Mouse (Mus musculus) R1 (cell line): ENCODE results near the gene Idi1.
"Not testable (repeated sequence)": the region's sequence is repeated elsewhere in the genome, so short reads cannot be mapped to it uniquely, and the experiment has no call there.

Experiments
- DNase-seq: peaks from one replicate; pipeline ENCODE4 v3.0.0-alpha.2; 2018; ENCODE audit warnings: low read depth, low spot score

The Idi1 gene

DNA sequence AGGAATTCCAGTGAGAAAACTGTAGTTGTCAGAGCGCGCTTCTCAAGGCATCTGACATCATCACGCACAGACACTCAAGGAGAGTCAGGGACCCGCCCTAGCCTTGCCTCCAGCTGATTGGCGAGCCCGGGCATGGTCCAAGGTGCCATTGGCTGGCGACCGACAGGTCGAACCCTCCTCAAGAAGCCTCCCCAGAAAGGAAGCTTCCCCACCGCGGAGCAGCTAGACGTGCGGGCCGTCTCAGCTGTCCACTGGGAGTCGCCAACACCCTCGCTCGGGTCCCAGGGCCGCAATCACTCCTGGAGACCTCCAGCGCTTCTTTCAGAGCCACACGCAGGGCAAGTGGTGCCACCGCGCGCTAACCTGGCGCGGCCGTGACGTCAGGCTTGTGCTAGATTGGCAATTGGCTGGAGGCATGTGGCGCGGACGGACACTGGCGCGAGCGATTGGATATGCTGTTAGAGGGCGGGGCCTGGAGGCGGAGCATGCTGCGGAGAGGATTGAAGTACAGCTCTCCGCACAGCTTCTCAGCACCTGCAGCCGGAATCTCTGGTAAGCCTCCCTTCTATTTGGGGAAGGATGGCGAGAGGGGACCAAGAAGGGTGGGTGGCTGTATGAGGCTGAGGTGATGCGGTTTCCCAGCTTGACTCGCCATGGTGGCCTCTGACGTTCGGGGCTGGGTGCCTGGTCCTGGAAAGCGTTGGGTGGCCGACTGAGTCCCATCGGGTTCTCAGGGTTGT, at the start of gene Idi1:
Gene Idi1, plus strand, starts transcription at position 57 of the 740 bp plus-strand sequence.
- DNase-seq = peak; percentile 99

- no peak for DNase-seq
These were observed 46.9 kb upstream of the Idi1 start for GRCm38 (mm10) chr13:8838394-8838793.

- DNase-seq = no peak
These were observed 46.2 kb upstream of the Idi1 start for GRCm38 (mm10) chr13:8839111-8839510.

DNA sequence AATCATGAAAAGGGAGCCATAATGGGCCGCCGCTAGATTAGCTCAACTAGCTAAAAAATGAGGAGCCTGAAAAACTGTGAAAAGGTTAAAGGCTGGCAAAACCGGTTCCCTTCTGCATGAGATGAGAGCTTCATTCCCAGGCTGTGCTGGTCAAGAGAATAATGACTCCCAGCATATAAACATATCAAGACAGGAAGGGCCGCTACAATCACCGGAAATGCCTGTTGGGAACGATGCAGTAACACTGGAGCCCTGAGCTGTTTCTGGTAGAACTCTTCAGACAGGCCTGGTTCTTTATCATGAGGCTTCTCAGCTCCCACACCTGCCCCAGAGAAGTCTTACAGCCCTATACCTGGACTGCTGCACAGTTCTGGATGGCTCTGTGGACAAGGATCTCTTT, 45.4 kb upstream of the Idi1 start:
- no peak for DNase-seq

- no peak for DNase-seq
These were observed 44.4 kb upstream of the Idi1 start for GRCm38 (mm10) chr13:8840941-8841340.

GRCm38 (mm10) chr13:8841846-8842245, 43.5 kb upstream of the Idi1 start:
- DNase-seq = peak; percentile 60

- DNase-seq = no peak
These were observed 43.0 kb upstream of the Idi1 start for GRCm38 (mm10) chr13:8842273-8842672.

DNA sequence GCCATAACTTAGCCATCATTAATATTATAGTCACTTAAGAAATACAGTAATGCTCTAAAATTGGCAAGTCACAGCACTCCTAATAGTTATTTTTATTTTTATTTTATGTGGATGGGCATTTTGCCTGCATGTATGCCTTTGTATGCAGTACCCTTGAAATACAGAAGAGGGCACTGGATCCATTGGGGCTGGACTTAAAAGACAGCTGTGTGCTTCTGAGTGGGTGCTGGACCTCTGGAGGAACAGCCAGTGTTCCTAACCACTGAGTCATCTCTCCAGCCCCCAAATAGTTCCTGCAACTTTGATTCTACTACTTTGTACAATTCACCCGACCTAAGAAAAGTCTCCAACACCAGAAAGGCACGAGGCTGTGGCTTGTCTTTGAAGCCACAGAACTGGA, 37.6 kb upstream of the Idi1 start:
- peak; percentile 58 for DNase-seq

DNA sequence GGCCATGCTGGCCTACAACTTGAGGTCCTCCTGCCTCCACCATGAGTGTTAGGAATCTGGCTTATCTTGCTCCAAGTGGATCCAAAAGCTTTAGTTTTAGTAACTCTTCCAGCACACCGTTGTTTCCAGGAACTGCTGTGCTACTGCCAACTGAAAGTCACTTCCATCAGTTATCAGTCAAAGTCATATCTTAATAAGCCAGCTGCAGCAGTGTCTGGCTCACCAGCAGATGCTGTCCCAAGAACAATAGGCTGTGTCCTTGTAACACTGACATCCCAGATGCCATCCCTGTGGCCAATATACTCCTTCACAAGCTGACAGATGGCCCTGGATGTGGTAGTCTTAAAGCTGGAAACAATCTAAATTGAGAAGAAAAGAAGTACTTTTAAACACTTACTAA, 36.0 kb upstream of the Idi1 start:
- DNase-seq = no peak

GRCm38 (mm10) chr13:8853424-8853823, 31.9 kb upstream of the Idi1 start:
- no peak for DNase-seq

DNA sequence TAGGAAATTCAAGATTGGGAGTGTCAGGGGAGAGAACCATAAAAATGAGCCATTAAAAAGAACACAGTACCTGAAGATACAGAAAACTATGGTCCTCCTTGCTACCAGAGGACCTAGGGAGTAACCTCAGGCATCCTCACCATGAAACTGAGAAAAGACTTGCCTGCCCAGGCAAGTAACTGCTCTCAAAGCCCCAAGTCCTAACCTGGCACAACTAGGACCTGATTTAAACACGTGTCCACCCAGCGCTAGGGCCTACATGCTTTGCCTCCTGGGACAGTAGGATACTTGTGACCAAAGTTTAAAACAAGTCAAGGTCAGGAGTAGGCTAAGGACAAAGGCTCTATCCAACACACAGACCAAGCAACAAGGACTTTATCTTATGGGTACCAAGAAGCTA, 30.5 kb upstream of the Idi1 start:
- DNase-seq = no peak

DNA sequence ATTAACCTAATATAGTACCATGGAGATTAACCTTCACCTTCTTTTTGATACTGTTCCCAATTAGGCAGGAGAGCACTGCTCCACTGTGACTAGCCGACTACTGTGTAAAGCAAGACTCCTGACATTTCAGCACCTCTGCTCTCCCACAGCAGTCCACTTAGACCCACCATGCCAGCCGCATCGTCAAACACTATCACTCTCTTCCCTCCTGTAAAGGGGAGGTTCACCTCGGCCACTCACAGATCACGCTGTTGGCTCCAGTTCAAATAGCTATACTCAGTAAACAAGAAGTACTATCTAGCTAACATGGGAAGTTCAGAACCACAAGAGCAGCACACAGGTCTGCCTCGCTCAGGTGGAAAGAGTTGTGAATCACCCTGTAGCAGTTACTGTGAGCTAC, 26.8 kb upstream of the Idi1 start:
- no peak for DNase-seq

DNA sequence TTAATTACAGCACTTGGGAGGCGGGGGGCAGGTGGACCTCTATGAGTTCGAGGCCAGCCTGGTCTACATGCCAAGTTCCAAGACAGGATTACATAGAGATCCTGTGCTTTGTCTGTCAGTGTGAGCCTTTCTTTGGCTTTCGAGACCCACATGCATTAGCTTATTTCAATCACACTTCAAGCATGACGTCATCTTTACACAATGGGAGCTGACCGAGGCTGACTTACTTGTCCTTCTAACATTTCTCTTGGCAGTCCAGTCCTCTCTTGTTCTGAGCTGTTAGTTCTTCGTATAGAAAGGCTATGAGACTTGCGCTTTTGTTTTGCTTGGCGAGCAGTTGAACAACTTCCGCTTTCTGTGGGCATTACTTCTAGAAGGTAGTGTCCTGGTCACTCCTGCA, 24.4 kb upstream of the Idi1 start:
- DNase-seq = no peak

DNA sequence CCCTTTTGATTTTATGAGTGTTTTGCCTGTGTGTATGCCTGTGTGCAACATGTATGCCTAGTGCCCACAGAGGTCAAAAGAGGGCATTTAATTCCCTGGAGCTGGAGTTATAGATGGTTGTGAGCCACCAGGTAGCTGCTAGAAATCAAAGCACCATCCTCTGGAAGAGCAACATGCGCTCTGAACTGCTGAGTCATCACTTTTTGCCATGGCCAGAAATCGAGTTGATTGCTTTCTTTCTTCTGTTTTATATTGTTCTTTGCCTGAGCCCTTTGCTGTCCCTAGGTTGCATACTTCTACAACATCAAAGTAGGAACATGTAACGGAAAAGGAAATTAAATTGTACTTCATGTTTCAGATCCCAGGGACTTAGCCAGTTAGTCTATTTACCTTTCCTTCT, 20.3 kb upstream of the Idi1 start:
- DNase-seq = no peak

GRCm38 (mm10) chr13:8866612-8867011, 18.7 kb upstream of the Idi1 start:
- DNase-seq = no peak

- DNase-seq = no peak
These were observed 15.6 kb upstream of the Idi1 start for GRCm38 (mm10) chr13:8869578-8870157.

- DNase-seq = no peak
These were observed 15.2 kb upstream of the Idi1 start for GRCm38 (mm10) chr13:8870160-8870509.

DNA sequence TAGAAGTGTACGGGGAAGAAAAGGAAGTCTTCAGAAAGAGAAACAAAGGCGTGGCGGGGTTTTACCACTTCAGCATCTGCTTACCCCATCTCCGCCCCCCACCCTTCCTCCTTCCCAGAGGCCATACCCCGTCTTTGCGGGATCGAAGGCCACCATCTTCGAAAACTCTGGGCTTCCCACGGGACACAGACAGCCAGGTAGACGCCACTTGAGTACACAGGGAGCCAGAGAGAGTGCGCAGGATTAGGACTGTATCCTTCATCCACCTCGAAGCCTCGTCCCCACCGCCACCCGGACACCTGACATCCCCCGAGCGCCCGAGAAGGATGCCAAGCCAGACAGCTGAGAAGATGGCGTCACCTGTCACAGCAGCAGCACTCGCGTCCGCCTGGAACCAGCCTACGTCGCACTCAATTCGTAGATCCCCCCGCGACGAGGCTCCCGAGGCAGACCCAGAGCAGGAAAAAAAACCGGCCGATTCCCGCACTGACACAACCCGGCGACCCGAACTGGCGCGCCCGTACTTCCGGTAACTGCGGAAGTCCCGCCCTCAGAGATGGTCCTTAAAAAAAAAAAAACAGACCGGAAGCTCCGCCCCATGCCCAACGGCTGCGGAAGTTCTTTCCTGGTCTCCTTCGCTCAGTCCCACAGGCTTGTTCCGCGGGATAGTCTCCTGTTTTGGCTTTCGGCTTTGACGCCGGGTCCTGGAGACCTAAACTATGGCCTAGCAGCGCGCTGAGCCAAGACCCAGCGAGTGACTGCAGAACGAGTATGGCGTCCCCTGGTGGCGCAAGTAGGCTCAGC, 14.6 kb upstream of the Idi1 start:
- DNase-seq = peak; percentile 98

- DNase-seq = no peak
These were observed 13.9 kb upstream of the Idi1 start, which contains the start of gene Wdr37 for GRCm38 (mm10) chr13:8871314-8871962. TSS of gene Wdr37 (minus strand) at chr13:8871909.

DNA sequence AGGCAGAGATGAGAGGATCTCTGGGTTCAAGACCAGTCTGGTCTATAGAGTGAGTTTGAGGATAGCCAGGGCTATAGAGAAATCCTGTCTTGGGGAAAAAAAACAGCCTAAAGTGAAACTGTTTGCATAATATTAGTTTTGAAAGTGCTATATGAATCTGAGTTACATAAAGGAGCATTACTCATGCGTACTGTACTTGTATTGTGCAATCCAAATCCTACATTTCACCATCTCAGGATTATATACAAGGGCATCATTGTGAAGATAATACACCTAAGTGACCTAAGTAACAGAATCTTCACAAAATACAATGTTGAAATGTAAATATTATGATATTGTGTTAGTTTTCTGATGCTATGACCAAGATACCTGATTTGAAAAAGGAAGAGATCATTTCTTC, 11.5 kb upstream of the Idi1 start:
- no peak for DNase-seq

DNA sequence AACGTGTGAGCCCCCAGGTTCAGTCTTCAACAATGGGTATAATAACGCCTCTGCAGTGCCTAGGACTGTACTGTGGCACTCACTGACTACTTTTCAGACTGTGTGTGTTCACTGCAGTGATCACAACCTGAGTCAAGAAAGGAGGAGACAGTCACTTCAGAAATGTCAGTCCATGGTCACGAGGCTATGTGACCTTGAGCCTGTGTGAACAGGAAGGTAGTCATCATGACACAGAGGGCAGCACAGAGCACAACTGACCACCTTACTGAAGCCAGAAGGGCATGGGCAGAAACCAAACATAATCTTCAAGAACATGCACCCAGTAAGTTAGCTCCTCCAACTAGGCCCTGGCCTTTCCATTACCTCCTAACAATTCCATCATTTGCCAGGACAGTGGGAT, 3.7 kb upstream of the Idi1 start:
- DNase-seq = no peak

- DNase-seq = not testable (repeated sequence)
These were observed 1.4 kb upstream of the Idi1 start for GRCm38 (mm10) chr13:8883870-8884269.
